Mouse (Mus musculus) kidney, postnatal 0 days (tissue): ENCODE data around the gene Gprc5c. TPM values are rescaled to one million over a fixed set of nuclear protein-coding genes. Genes with fewer than 3 reads are reported as not detected.

Experiments used
- ATAC-seq: fragments of 200-750 bp; cut with Nextera tagmentation; replicated peaks from 2 replicates; pipeline ENCODE4 v1.8.0; 2017; ENCODE audit warnings: low read depth, moderate number of reproducible peaks, moderate TSS enrichment, moderate library complexity; ENCODE audit not compliant: low FRiP score
- DNase-seq: peaks from one replicate; pipeline ENCODE4 v3.0.0-alpha.2; 2016; ENCODE audit warnings: low spot score
- H3K27ac ChIP-seq: fragments of 300-500 bp; sonication (generic); 2 replicates; pipeline ENCODE4 v1.5.1; 2014; ENCODE audit warnings: mild to moderate bottlenecking
- H3K27me3 ChIP-seq: fragments of 300-500 bp; sonication (generic); 2 replicates; pipeline ENCODE4 v1.6.1; 2014; ENCODE audit warnings: low read length, mixed read lengths; ENCODE audit not compliant: insufficient read depth
- H3K36me3 ChIP-seq: fragments of 300-500 bp; sonication (generic); 2 replicates; pipeline ENCODE4 v1.6.1; 2014; ENCODE audit warnings: low read length, mixed read lengths; ENCODE audit not compliant: insufficient read depth
- H3K4me1 ChIP-seq: fragments of 300-500 bp; sonication (generic); replicated peaks from 2 replicates; pipeline ENCODE4 v1.6.1; 2014; ENCODE audit warnings: antibody characterized with exemption, low read length, mixed read lengths; ENCODE audit not compliant: insufficient read depth
- H3K4me2 ChIP-seq: fragments of 300-500 bp; sonication (generic); 2 replicates; pipeline ENCODE4 v1.6.1; 2014; ENCODE audit warnings: mild to moderate bottlenecking, low read length, moderate library complexity, mixed read lengths
- H3K4me3 ChIP-seq: fragments of 300-500 bp; sonication (generic); replicated peaks from 2 replicates; pipeline ENCODE4 v1.5.1; 2014; ENCODE audit warnings: low read depth, low read length
- H3K9ac ChIP-seq: fragments of 300-500 bp; sonication (generic); 2 replicates; pipeline ENCODE4 v1.6.1; 2014; ENCODE audit warnings: low read depth, low read length
- H3K9me3 ChIP-seq: fragments of 300-500 bp; sonication (generic); replicated peaks from 2 replicates; pipeline ENCODE4 v1.6.1; 2016; ENCODE audit warnings: low read length, inconsistent platforms, mixed read lengths
- CTCF ChIP-seq: IDR thresholded peaks from 2 replicates; pipeline ENCODE4 v1.5.1; 2016; ENCODE audit warnings: antibody characterized with exemption, low read depth, mild to moderate bottlenecking, moderate library complexity
- WGBS: fragments of 180-500 bp; shearing (Covaris S2); extraction: QIAGEN DNeasy Blood & Tissue Kit; methylation state at CpG from one replicate; pipeline ENCODE4 v1.1.7; 2014; 5-methylcytosine and 5-hydroxymethylcytosine counted together
- polyA plus RNA-seq: library from polyadenylated mRNA; unstranded; fragments of >200 nt; fragmentation: Nextera tagmentation; extraction: Ambion mirVana; gene quantifications from 2 replicates; pipeline ENCODE4 v1.2.1, GENCODE M21; 2015

Gene Gprc5c
- polyA plus RNA-seq, 1 experiment from 2014 or later = 118 TPM

GRCm38 (mm10) chr11:114853174-114853838 is 2.4 kb downstream of the Gprc5c start:
- Histone ChIP-seq H3K27me3 (no peaks in the 10 kb centered on the region), H3K4me2 (peak overlapping the region; percentile 64), H3K36me3 (no peaks in the 10 kb centered on the region), H3K4me1 (peaks cover 16% of the 10 kb centered on the region), H3K27ac (peak overlapping the region; percentile 99), H3K9me3 (no peaks in the 10 kb centered on the region), H3K4me3 (peak overlapping the region; percentile 95), H3K9ac (peak overlapping the region; percentile 93)
- DNase-seq (no peak), ATAC-seq (no peak)
- WGBS = 13% methylated on average over 7 of the region's 7 CpGs
- no peak for TF ChIP-seq CTCF

GRCm38 (mm10) chr11:114854581-114854980 is 3.6 kb downstream of the Gprc5c start:
- WGBS = 47% methylated on average over 6 of the region's 6 CpGs
- Histone ChIP-seq H3K27me3 (no peaks in the 10 kb centered on the region), H3K4me2 (peak overlapping the region; percentile 64)

GRCm38 (mm10) chr11:114856125-114856524 is 5.2 kb downstream of the Gprc5c start:
- no peaks in the 10 kb centered on the region for H3K36me3 ChIP-seq
- no peak overlapping the region for H3K4me2 ChIP-seq
- peak; percentile 10; the same call in 1 of the 2 replicates for TF ChIP-seq CTCF
- ATAC-seq = no peak
- no peak for DNase-seq
- no peaks in the 10 kb centered on the region for H3K9me3 ChIP-seq
- 76% methylated on average over 5 of the region's 5 CpGs for WGBS
- H3K27ac ChIP-seq = peak overlapping the region; percentile 42; the same call in 1 of the 2 replicates
- H3K4me1 ChIP-seq = peaks cover 8% of the 10 kb centered on the region; the same call in 1 of the 2 replicates
- no peak overlapping the region for H3K9ac ChIP-seq
- H3K27me3 ChIP-seq = no peaks in the 10 kb centered on the region
- no peak overlapping the region for H3K4me3 ChIP-seq

More at GRCm38 (mm10) chr11:114854581-114854980, 3.6 kb downstream of the Gprc5c start:
- Histone ChIP-seq H3K27ac (peak overlapping the region; percentile 99), H3K36me3 (no peaks in the 10 kb centered on the region), H3K9me3 (no peaks in the 10 kb centered on the region), H3K4me1 (peaks cover 10% of the 10 kb centered on the region; the same call in 1 of the 2 replicates), H3K9ac (0 out of 2 replicates have a peak overlapping the region, but pooled peaks have one; percentile 37), H3K4me3 (peak overlapping the region; percentile 95; the same call in 1 of the 2 replicates)
- no peak for DNase-seq
- ATAC-seq = no peak
- TF ChIP-seq CTCF = no peak

- DNase-seq = no peak
- WGBS = 96% methylated on average over 2 of the region's 2 CpGs
These were observed 7.7 kb downstream of the Gprc5c start for GRCm38 (mm10) chr11:114858641-114859040.

GRCm38 (mm10) chr11:114861057-114861456 is 10.1 kb downstream of the Gprc5c start:
- ATAC-seq = no peak
- H3K4me3 ChIP-seq = no peak overlapping the region
- 54% methylated on average over 2 of the region's 2 CpGs for whole genome bisulfite sequencing
- no peaks in the 10 kb centered on the region for H3K9me3 ChIP-seq
- peaks cover 3% of the 10 kb centered on the region for H3K4me1 ChIP-seq
- H3K4me2 ChIP-seq = no peak overlapping the region
- no peaks in the 10 kb centered on the region for H3K27me3 ChIP-seq
- no peak for DNase-seq
- TF ChIP-seq CTCF = no peak
- H3K9ac ChIP-seq = no peak overlapping the region
- no peak overlapping the region for H3K27ac ChIP-seq
- H3K36me3 ChIP-seq = peaks cover 7% of the 10 kb centered on the region

More at GRCm38 (mm10) chr11:114858641-114859040, 7.7 kb downstream of the Gprc5c start:
- H3K4me1 ChIP-seq = peaks cover 8% of the 10 kb centered on the region; the same call in 1 of the 2 replicates
- peak; percentile 69 for TF ChIP-seq CTCF
- H3K9me3 ChIP-seq = no peaks in the 10 kb centered on the region
- H3K27ac ChIP-seq = no peak overlapping the region
- H3K9ac ChIP-seq = no peak overlapping the region
- H3K4me2 ChIP-seq = no peak overlapping the region
- peaks cover under 1% of the 10 kb centered on the region for H3K36me3 ChIP-seq
- no peak overlapping the region for H3K4me3 ChIP-seq
- H3K27me3 ChIP-seq = no peaks in the 10 kb centered on the region
- no peak for ATAC-seq

GRCm38 (mm10) chr11:114862687-114863086 is 11.7 kb downstream of the Gprc5c start:
- Histone ChIP-seq H3K4me3 (no peak overlapping the region), H3K27me3 (no peaks in the 10 kb centered on the region), H3K27ac (no peak overlapping the region), H3K4me2 (no peak overlapping the region), H3K9me3 (no peaks in the 10 kb centered on the region), H3K4me1 (peaks cover 20% of the 10 kb centered on the region), H3K9ac (no peak overlapping the region), H3K36me3 (peaks cover 15% of the 10 kb centered on the region)
- TF ChIP-seq CTCF = peak; percentile 19; the same call in 1 of the 2 replicates
- DNase-seq (no peak), ATAC-seq (no peak)
- WGBS = 82% methylated on average over 3 of the region's 3 CpGs
